14 mouse cellular contexts compared by ENCODE assay signal in genomic region chr11:112953491-112953890, GRCm38 (mm10).
DNase-seq lines count a peak whose midpoint lies in the region; ATAC-seq lines count a peak whose summit lies in the region.
"Had no signal": no experiment of that assay in that cellular context is flagged by ENCODE, and none has a peak within 500 bp of the region (broad histone marks: within the 10 kb centered on the region; RNA-seq: fewer than 3 reads in every experiment).

No protein-coding gene starts in this region.

- no peak overlapping the region for H3K4me2 ChIP-seq in embryonic facial prominence, embryonic 11.5 days (ENCODE audit: low read depth, low read length)
- no peak overlapping the region for H3K4me2 ChIP-seq in limb, embryonic 12.5 days
- no peak overlapping the region for H3K4me2 ChIP-seq in heart, embryonic 11.5 days
- H3K4me2 ChIP-seq: neural tube, embryonic 13.5 days had no signal

- no peaks in the 10 kb centered on the region for H3K36me3 ChIP-seq in embryonic facial prominence, embryonic 11.5 days (replicated peaks; ENCODE audit: control insufficient read depth, insufficient read depth, low read depth, low read length)
- no peaks in the 10 kb centered on the region for H3K36me3 ChIP-seq in embryonic facial prominence, embryonic 10.5 days (replicated peaks)
- H3K36me3 ChIP-seq in limb, embryonic 12.5 days: no peaks in the 10 kb centered on the region
- H3K36me3 ChIP-seq in limb, embryonic 10.5 days: no peaks in the 10 kb centered on the region
- H3K36me3 ChIP-seq in heart, embryonic 11.5 days (ENCODE audit: control insufficient read depth, insufficient read depth, low read length): no peaks in the 10 kb centered on the region
- H3K36me3 ChIP-seq: neural tube, embryonic 13.5 days had no signal

- peak; percentile 17 for DNase-seq in embryonic facial prominence, embryonic 11.5 days (ENCODE audit: low spot score)
- DNase-seq in embryonic facial prominence, embryonic 10.5 days (ENCODE audit: low spot score): no peak
- no peak for DNase-seq in limb, embryonic 10.5 days (ENCODE audit: low spot score)
- DNase-seq in right cerebral cortex, postnatal 4 days: peak; percentile 10
- DNase-seq in right cerebral cortex, adult 2 months (ENCODE audit: low spot score in 2 of 2): no peak
- DNase-seq: B cell, adult 2 months; cerebellum, postnatal 25 days; heart, adult 11 months; thymus, postnatal 4 days had no signal

- no peaks in the 10 kb centered on the region for H3K9me3 ChIP-seq in embryonic facial prominence, embryonic 11.5 days (replicated peaks; ENCODE audit: control insufficient read depth, low read length)
- no peaks in the 10 kb centered on the region for H3K9me3 ChIP-seq in embryonic facial prominence, embryonic 10.5 days
- H3K9me3 ChIP-seq in limb, embryonic 12.5 days: no peaks in the 10 kb centered on the region
- H3K9me3 ChIP-seq in limb, embryonic 10.5 days (replicated peaks): no peaks in the 10 kb centered on the region
- H3K9me3 ChIP-seq in heart, embryonic 11.5 days (replicated peaks; ENCODE audit: control insufficient read depth, low read length): no peaks in the 10 kb centered on the region
- H3K9me3 ChIP-seq: neural tube, embryonic 13.5 days had no signal

- H3K27me3 ChIP-seq in embryonic facial prominence, embryonic 11.5 days (ENCODE audit: control insufficient read depth, insufficient read depth, low read length): no peaks in the 10 kb centered on the region
- H3K27me3 ChIP-seq in embryonic facial prominence, embryonic 10.5 days (replicated peaks; ENCODE audit: low read depth, poor library complexity, severe bottlenecking): peaks cover under 1% of the 10 kb centered on the region; the same call in 1 of the 2 replicates
- no peaks in the 10 kb centered on the region for H3K27me3 ChIP-seq in limb, embryonic 12.5 days
- peaks cover 15% of the 10 kb centered on the region for H3K27me3 ChIP-seq in limb, embryonic 10.5 days (ENCODE audit: low read depth, poor library complexity, severe bottlenecking)
- no peaks in the 10 kb centered on the region for H3K27me3 ChIP-seq in heart, embryonic 11.5 days (ENCODE audit: control insufficient read depth, insufficient read depth, low read length)
- H3K27me3 ChIP-seq: neural tube, embryonic 13.5 days had no signal

- no peak overlapping the region for H3K27ac ChIP-seq in embryonic facial prominence, embryonic 11.5 days (replicated peaks; ENCODE audit: low read depth, low read length)
- no peak overlapping the region for H3K27ac ChIP-seq in embryonic facial prominence, embryonic 10.5 days (replicated peaks)
- peak overlapping the region; percentile 53; the same call in 1 of the 2 replicates for H3K27ac ChIP-seq in limb, embryonic 12.5 days
- no peak overlapping the region for H3K27ac ChIP-seq in limb, embryonic 10.5 days
- no peak overlapping the region for H3K27ac ChIP-seq in heart, embryonic 11.5 days (ENCODE audit: low read depth, low read length)
- H3K27ac ChIP-seq: layer of hippocampus, adult 2 months; neural tube, embryonic 13.5 days had no signal

- no peak for ATAC-seq in embryonic facial prominence, embryonic 11.5 days (replicated peaks; ENCODE audit: insufficient number of reproducible peaks, low FRiP score, low TSS enrichment, low read depth)
- 0 out of 2 replicates have a peak, but pooled peaks have one; percentile 15 for ATAC-seq in limb, embryonic 12.5 days (ENCODE audit: insufficient number of reproducible peaks, insufficient read depth, low FRiP score, low TSS enrichment, low read depth)
- ATAC-seq in heart, embryonic 11.5 days (replicated peaks; ENCODE audit: insufficient number of reproducible peaks, low FRiP score, low TSS enrichment): no peak

- no peak overlapping the region for H3K4me3 ChIP-seq in embryonic facial prominence, embryonic 11.5 days (ENCODE audit: low read depth, low read length)
- H3K4me3 ChIP-seq in embryonic facial prominence, embryonic 10.5 days: no peak overlapping the region
- no peak overlapping the region for H3K4me3 ChIP-seq in limb, embryonic 12.5 days (replicated peaks)
- H3K4me3 ChIP-seq in limb, embryonic 10.5 days: no peak overlapping the region
- H3K4me3 ChIP-seq in heart, embryonic 11.5 days (ENCODE audit: low read depth, low read length): no peak overlapping the region
- H3K4me3 ChIP-seq: erythroblast, embryonic 14.5 days; layer of hippocampus, adult 2 months; neural tube, embryonic 13.5 days had no signal

- no peaks in the 10 kb centered on the region for H3K4me1 ChIP-seq in embryonic facial prominence, embryonic 11.5 days (ENCODE audit: control insufficient read depth, insufficient read depth, low read length)
- peaks cover 19% of the 10 kb centered on the region for H3K4me1 ChIP-seq in embryonic facial prominence, embryonic 10.5 days
- H3K4me1 ChIP-seq in limb, embryonic 12.5 days (replicated peaks): peaks cover 26% of the 10 kb centered on the region
- H3K4me1 ChIP-seq in limb, embryonic 10.5 days: peaks cover 22% of the 10 kb centered on the region
- H3K4me1 ChIP-seq in heart, embryonic 11.5 days (ENCODE audit: control insufficient read depth, insufficient read depth, low read length): no peaks in the 10 kb centered on the region

- H3K9ac ChIP-seq in embryonic facial prominence, embryonic 11.5 days (replicated peaks; ENCODE audit: low read length): no peak overlapping the region
- H3K9ac ChIP-seq in limb, embryonic 12.5 days (replicated peaks): no peak overlapping the region
- no peak overlapping the region for H3K9ac ChIP-seq in heart, embryonic 11.5 days (ENCODE audit: low read depth, low read length)
- H3K9ac ChIP-seq: neural tube, embryonic 13.5 days had no signal

- 50% methylated on average over 4 of the region's 4 CpGs for WGBS in embryonic facial prominence, embryonic 11.5 days
- 72% methylated on average over 4 of the region's 4 CpGs for WGBS in embryonic facial prominence, embryonic 10.5 days
- 36% methylated on average over 4 of the region's 4 CpGs for WGBS in limb, embryonic 12.5 days
- 83% methylated on average over 4 of the region's 4 CpGs for WGBS in limb, embryonic 10.5 days
- WGBS in heart, embryonic 11.5 days (ENCODE audit: insufficient replicate concordance): 48% methylated on average over 4 of the region's 4 CpGs

Comparison
In these comparisons a context has a peak if more than half of its experiments do, and no peak if none do; other contexts are left out.
1. DNase-seq: peak in embryonic facial prominence, embryonic 11.5 days (single experiment) and right cerebral cortex, postnatal 4 days (single experiment); none in embryonic facial prominence, embryonic 10.5 days (single experiment), limb, embryonic 10.5 days (single experiment) and right cerebral cortex, adult 2 months (0 of 2).